Mouse (Mus musculus) C3H10T1/2 (cell line): ENCODE measurements around the gene Fbf1. TPM values are rescaled to one million over a fixed set of nuclear protein-coding genes. Genes with fewer than 3 reads are reported as not detected.

ENCODE experiments used
- polyA plus RNA-seq, 2 experiments: library from polyadenylated mRNA; unstranded; fragments of >200 nt; fragmentation: generic; extraction: Trizol; gene quantifications; one replicate each; pipeline ENCODE4 v1.2.1; 2012; ENCODE audit warnings: missing spikeins in 2 of 2

The Fbf1 gene
- 10 to 100 TPM; 18.7 to 71.2 TPM for polyA plus RNA-seq

GRCm38 (mm10) chr11:116167884-116168439, at the start of gene Fbf1:
TSS of gene Fbf1 (minus strand) at chr11:116168166.

GRCm38 (mm10) chr11:116198639-116199531, 30.9 kb upstream of the Fbf1 start, which contains the start of the genes Ten1 and Acox1:
TSS of gene Ten1 (plus strand) at chr11:116198855.
TSS of gene Acox1 (minus strand) at chr11:116199045.

GRCm38 (mm10) chr11:116138468-116139138, 29.4 kb downstream of the Fbf1 start, which contains the start of gene Mrpl38:
TSS of gene Mrpl38 (minus strand) at chr11:116138868.

GRCm38 (mm10) chr11:116130488-116131205, 37.3 kb downstream of the Fbf1 start, which contains the start of gene Trim65:
TSS of gene Trim65 (minus strand) at chr11:116131128.

GRCm38 (mm10) chr11:116127156-116127980, 40.6 kb downstream of the Fbf1 start, which contains the start of gene Trim47:
TSS of gene Trim47 (minus strand) at chr11:116127210.

Other genes with a start within 250 kb of the Fbf1 start
- gene Sap30bp, start 234.9 kb downstream of the Fbf1 start, polyA plus RNA-seq = 10 to 100 TPM; 45.5 to 82.8 TPM
- 10 to 100 TPM in 1 of 2 experiments, 1 to 10 TPM in 1; 8.6 to 17.7 TPM for gene Recql5, start 234.7 kb downstream of the Fbf1 start, polyA plus RNA-seq
- 1 to 10 TPM in 1 of 2 experiments, under 1 TPM in 1; 0.50 to 5.1 TPM for gene Itgb4, start 193.5 kb downstream of the Fbf1 start, polyA plus RNA-seq
- 100 to 1,000 TPM; 149 to 512 TPM for gene Galk1, start 155.4 kb downstream of the Fbf1 start, polyA plus RNA-seq
- gene H3f3b, start 140.2 kb downstream of the Fbf1 start, polyA plus RNA-seq = 1,000 to 10,000 TPM in 1 of 2 experiments, 100 to 1,000 TPM in 1; 518 to 1,136 TPM
- gene Unk, start 137.8 kb downstream of the Fbf1 start, polyA plus RNA-seq = 10 to 100 TPM in 1 of 2 experiments, 1 to 10 TPM in 1; 8.4 to 34.8 TPM
- under 1 TPM; 0.48 to 0.70 TPM for gene Unc13d, start 90.2 kb downstream of the Fbf1 start, polyA plus RNA-seq
- gene Wbp2, start 81.2 kb downstream of the Fbf1 start, polyA plus RNA-seq = 100 to 1,000 TPM; 134 to 264 TPM
- gene Trim47, start 41.0 kb downstream of the Fbf1 start, polyA plus RNA-seq = 100 to 1,000 TPM; 116 to 205 TPM
- 1 to 10 TPM; 2.1 to 5.7 TPM for gene Trim65, start 37.0 kb downstream of the Fbf1 start, polyA plus RNA-seq
- 100 to 1,000 TPM in 1 of 2 experiments, 10 to 100 TPM in 1; 77.3 to 156 TPM for gene Mrpl38, start 29.3 kb downstream of the Fbf1 start, polyA plus RNA-seq
- 10 to 100 TPM; 63.6 to 92.1 TPM for gene Ten1, start 30.7 kb upstream of the Fbf1 start, polyA plus RNA-seq
- 10 to 100 TPM in 1 of 2 experiments, 1 to 10 TPM in 1; 8.6 to 44.2 TPM for gene Acox1, start 30.9 kb upstream of the Fbf1 start, polyA plus RNA-seq
- gene Evpl, start 69.9 kb upstream of the Fbf1 start, polyA plus RNA-seq = under 1 TPM; 0.02 to 0.27 TPM
- 100 to 1,000 TPM in 1 of 2 experiments, 10 to 100 TPM in 1; 62.3 to 111 TPM for gene Srp68, start 106.1 kb upstream of the Fbf1 start, polyA plus RNA-seq
- 1 to 10 TPM in 1 of 2 experiments, under 1 TPM in 1; 0.06 to 2.5 TPM for gene Galr2, start 112.8 kb upstream of the Fbf1 start, polyA plus RNA-seq
- gene Exoc7, start 139.1 kb upstream of the Fbf1 start, polyA plus RNA-seq = 10 to 100 TPM; 89.3 to 90.3 TPM
- under 1 TPM; 0.12 to 0.51 TPM for gene Foxj1, start 167.2 kb upstream of the Fbf1 start, polyA plus RNA-seq
- 10 to 100 TPM; 15.7 to 17.5 TPM for gene Rnf157, start 244.9 kb upstream of the Fbf1 start, polyA plus RNA-seq